Mouse (Mus musculus) midbrain, embryonic 15.5 days (tissue): Measurements from ENCODE around the gene Fam71f2. TPM values are rescaled to one million over a fixed set of nuclear protein-coding genes. Genes with fewer than 3 reads are reported as not detected.

Experiments used
- ATAC-seq: fragments of 200-750 bp; cut with Nextera tagmentation; replicated peaks from 2 replicates; pipeline ENCODE4 v1.8.0; 2017; ENCODE audit warnings: moderate TSS enrichment
- H3K27ac ChIP-seq: fragments of 300-500 bp; sonication (generic); 2 replicates; pipeline ENCODE4 v1.5.1; 2015; ENCODE audit warnings: mild to moderate bottlenecking, inconsistent platforms
- H3K27me3 ChIP-seq: fragments of 300-500 bp; sonication (generic); replicated peaks from 2 replicates; pipeline ENCODE4 v1.6.1; 2015; ENCODE audit warnings: inconsistent platforms
- H3K36me3 ChIP-seq: fragments of 300-500 bp; sonication (generic); replicated peaks from 2 replicates; pipeline ENCODE4 v1.6.1; 2015; ENCODE audit warnings: inconsistent platforms
- H3K4me1 ChIP-seq: fragments of 300-500 bp; sonication (generic); 2 replicates; pipeline ENCODE4 v1.6.1; 2015; ENCODE audit warnings: inconsistent platforms
- H3K4me2 ChIP-seq: fragments of 300-500 bp; sonication (generic); 2 replicates; pipeline ENCODE4 v1.6.1; 2015; ENCODE audit warnings: inconsistent platforms, mild to moderate bottlenecking, moderate library complexity
- H3K4me3 ChIP-seq: fragments of 300-500 bp; sonication (generic); 2 replicates; pipeline ENCODE4 v1.5.1; 2015; ENCODE audit warnings: mild to moderate bottlenecking, inconsistent platforms
- H3K9ac ChIP-seq: fragments of 300-500 bp; sonication (generic); 2 replicates; pipeline ENCODE4 v1.6.1; 2015; ENCODE audit warnings: mild to moderate bottlenecking, inconsistent platforms
- H3K9me3 ChIP-seq: fragments of 300-500 bp; sonication (generic); 2 replicates; pipeline ENCODE4 v1.6.1; 2016; ENCODE audit warnings: inconsistent platforms
- WGBS: fragments of 180-500 bp; shearing (Covaris S2); methylation state at CpG from one replicate; pipeline ENCODE4 v1.1.7; 2015; ENCODE audit warnings: mixed read lengths; 5-methylcytosine and 5-hydroxymethylcytosine counted together
- polyA plus RNA-seq: library from polyadenylated mRNA; unstranded; fragments of >200 nt; fragmentation: Nextera tagmentation; extraction: Ambion mirVana; gene quantifications from 2 replicates; pipeline ENCODE4 v1.2.1, GENCODE M21; 2015

The Fam71f2 gene
- polyA plus RNA-seq, result 0.40 and 0.86 TPM in 2 replicates

DNA sequence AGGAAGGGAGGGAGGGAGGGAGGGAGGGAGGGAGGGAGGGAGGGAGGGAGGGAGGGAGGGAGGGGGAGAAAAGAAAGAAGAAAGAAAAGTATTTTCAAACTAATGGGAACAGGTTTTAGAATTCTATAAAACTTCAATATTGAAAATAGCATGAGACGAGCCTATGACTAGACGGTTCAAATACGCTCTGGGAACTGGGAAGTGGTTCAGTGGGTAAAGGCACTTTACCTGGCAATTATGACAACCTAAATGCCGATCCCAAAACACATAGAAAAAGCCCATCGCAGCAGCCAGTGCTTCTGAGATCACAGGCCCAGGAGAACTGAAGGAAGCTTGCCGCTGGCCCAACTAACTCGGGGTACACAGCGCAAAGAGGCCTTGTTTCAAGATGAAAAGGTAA, at the start of gene Fam71f2:
Gene Fam71f2 (plus strand): TSS at position 301 of the 400 bp plus-strand sequence.
- WGBS, result 81% methylated on average over 8 of the region's 8 CpGs
- H3K27me3 ChIP-seq, result no peaks in the 10 kb centered on the region
- H3K27ac ChIP-seq, result peak within 1 kb of the TSS; percentile 48; the same call in 1 of the 2 replicates
- H3K4me2 ChIP-seq, result no peak within 1 kb of the TSS
- H3K4me1 ChIP-seq, result peaks cover 5% of the 10 kb centered on the region
- no peak within 1 kb of the TSS for H3K9ac ChIP-seq
- no peaks in the 10 kb centered on the region for H3K36me3 ChIP-seq
- no peaks in the 10 kb centered on the region for H3K9me3 ChIP-seq
- no peak for ATAC-seq
- H3K4me3 ChIP-seq, result no peak within 1 kb of the TSS

DNA sequence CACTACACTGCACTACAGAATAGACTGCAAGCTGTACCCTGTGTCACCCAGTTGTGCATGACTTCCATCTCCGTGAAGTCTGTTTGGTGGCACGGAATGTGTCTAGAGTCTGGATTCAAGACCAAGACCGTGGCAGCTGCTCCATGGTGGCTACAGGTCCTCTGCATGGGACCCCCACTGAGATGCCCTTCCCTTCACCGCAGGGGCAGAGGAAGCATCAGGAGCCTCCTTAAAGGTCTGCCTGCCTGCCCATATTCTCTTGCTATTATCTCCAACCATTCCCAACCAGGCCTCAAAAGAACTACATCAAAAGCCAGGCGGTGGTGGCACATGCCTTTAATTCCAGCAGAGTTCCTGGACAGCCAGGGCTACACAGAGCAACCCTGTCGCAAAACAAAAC, 49.0 kb upstream of the Fam71f2 start:
- Histone ChIP-seq H3K9ac (no peak overlapping the region), H3K9me3 (no peaks in the 10 kb centered on the region), H3K27me3 (no peaks in the 10 kb centered on the region), H3K27ac (no peak overlapping the region), H3K36me3 (no peaks in the 10 kb centered on the region), H3K4me2 (no peak overlapping the region), H3K4me1 (no peaks in the 10 kb centered on the region), H3K4me3 (no peak overlapping the region)
- 71% methylated on average over 6 of the region's 6 CpGs for WGBS
- ATAC-seq, result no peak

DNA sequence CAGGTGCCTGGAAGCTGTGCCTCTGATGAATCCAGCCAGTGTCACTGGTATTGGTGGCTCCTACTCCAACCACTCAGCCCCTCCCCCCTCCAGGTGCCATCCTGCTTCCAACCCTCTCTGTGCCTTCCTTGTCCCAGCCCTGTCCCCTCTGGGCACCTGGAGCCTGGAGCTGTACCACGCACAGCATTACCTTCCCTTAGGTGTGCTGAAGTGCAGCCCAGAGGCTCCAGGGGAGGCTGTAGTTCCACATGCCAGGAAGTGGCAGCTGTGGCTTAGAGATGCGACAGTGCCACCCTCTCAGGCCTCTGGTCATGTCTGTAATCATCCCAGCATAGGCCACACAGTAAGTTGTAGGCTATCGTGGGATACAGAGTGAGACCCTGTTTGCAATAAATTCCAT, 47.6 kb upstream of the Fam71f2 start:
- H3K4me1 ChIP-seq, result no peaks in the 10 kb centered on the region
- no peak overlapping the region for H3K4me3 ChIP-seq
- H3K27ac ChIP-seq, result no peak overlapping the region
- no peak overlapping the region for H3K4me2 ChIP-seq
- no peaks in the 10 kb centered on the region for H3K36me3 ChIP-seq
- no peaks in the 10 kb centered on the region for H3K27me3 ChIP-seq
- ATAC-seq, result no peak
- no peaks in the 10 kb centered on the region for H3K9me3 ChIP-seq
- H3K9ac ChIP-seq, result no peak overlapping the region
- 83% methylated on average over 3 of the region's 3 CpGs for WGBS

DNA sequence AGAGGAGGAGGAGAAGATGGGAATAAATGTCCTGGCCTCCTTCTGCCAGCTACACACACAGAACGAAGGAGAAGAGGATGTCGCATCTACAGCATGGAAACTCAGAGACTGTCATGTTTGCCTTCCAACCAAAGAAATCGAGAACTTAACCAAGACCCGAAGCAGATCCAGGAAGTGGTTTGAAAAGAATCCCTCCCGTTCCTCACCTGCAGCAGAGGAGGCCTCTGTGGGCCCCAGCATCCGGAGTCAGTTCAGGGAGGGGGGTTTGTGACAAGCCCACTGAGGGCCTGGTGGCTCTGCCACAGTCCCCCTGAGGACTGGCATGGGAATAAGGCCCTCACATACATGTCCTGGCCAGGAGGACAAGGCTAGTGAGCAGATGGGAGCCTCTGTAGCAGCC, 47.1 kb upstream of the Fam71f2 start:
- Histone ChIP-seq H3K9ac (no peak overlapping the region), H3K27ac (no peak overlapping the region), H3K4me3 (no peak overlapping the region), H3K4me2 (no peak overlapping the region), H3K27me3 (no peaks in the 10 kb centered on the region), H3K9me3 (no peaks in the 10 kb centered on the region), H3K36me3 (no peaks in the 10 kb centered on the region), H3K4me1 (no peaks in the 10 kb centered on the region)
- ATAC-seq, result no peak
- 86% methylated on average over 6 of the region's 6 CpGs for WGBS

DNA sequence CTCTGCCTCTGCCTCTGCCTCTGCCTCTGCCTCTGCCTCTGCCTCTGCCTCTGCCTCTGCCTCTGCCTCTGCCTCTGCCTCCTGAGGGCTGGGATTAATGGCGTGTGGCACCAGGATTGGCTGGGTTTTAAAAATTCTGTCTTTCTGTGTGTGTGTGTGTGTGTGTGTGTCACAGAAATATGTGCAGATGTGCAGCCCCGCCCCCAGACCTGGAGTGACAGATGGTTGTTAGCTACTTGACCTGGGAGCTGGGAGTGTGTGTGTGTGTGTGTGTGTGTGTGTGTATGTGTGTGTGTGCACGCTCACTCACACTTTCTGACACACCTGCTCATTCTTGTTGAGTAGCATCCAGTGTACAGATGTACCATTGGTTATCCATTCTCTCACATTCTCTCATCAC, 45.7 kb upstream of the Fam71f2 start:
- H3K9ac ChIP-seq, result no peak overlapping the region
- H3K4me1 ChIP-seq, result no peaks in the 10 kb centered on the region
- ATAC-seq, result no peak
- H3K4me3 ChIP-seq, result no peak overlapping the region
- WGBS, result 69% methylated on average over 3 of the region's 3 CpGs
- H3K4me2 ChIP-seq, result no peak overlapping the region
- H3K9me3 ChIP-seq, result no peaks in the 10 kb centered on the region
- no peaks in the 10 kb centered on the region for H3K36me3 ChIP-seq
- H3K27me3 ChIP-seq, result no peaks in the 10 kb centered on the region
- H3K27ac ChIP-seq, result no peak overlapping the region

DNA sequence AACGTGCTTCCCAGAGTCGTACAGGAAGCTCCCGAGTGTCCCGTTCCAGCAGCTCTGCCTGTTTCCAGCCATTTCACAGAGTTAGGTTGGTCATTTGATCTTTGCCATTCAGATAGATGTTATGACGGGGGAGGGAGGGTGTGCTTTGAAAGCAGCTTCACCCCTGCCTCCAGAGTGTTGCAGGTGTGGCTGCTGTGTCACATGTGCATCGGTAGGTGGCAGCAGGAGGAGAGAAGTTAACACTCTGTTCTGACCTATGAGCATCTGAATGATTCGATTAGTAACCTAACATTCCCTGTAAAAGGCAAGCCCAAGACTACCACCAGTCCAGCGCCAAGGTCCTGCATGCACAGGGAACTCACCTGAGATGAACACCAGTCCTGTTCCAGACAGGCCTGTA, 45.1 kb upstream of the Fam71f2 start:
- no peak for ATAC-seq
- Histone ChIP-seq H3K4me3 (no peak overlapping the region), H3K27ac (no peak overlapping the region), H3K36me3 (no peaks in the 10 kb centered on the region), H3K4me1 (no peaks in the 10 kb centered on the region), H3K9ac (no peak overlapping the region), H3K4me2 (no peak overlapping the region), H3K9me3 (no peaks in the 10 kb centered on the region), H3K27me3 (no peaks in the 10 kb centered on the region)
- WGBS, result 46% methylated on average over 8 of the region's 8 CpGs

DNA sequence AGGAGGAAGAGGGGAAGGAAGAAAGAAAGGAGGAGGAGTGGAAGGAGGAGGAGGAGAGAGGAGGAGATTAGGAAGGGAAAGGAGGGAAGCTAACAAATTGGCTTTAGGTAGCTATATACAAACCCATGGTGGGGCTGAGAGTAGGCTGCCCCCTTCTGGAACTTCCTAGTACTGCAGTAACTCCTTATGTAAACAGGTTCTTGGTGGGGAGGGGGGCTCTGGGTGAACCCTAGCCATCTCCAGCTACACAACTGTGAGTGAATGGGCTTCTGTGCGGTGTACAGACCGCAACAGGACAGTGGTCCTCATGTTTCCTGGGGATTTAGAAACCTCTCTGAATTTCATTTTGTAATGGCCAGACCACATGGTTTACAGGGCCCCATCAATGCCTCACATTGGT, 38.6 kb upstream of the Fam71f2 start:
- no peaks in the 10 kb centered on the region for H3K4me1 ChIP-seq
- H3K36me3 ChIP-seq, result no peaks in the 10 kb centered on the region
- ATAC-seq, result no peak
- WGBS, result 25% methylated on average over 2 of the region's 2 CpGs
- no peak overlapping the region for H3K9ac ChIP-seq
- H3K27ac ChIP-seq, result no peak overlapping the region
- no peak overlapping the region for H3K4me2 ChIP-seq
- H3K4me3 ChIP-seq, result no peak overlapping the region
- H3K27me3 ChIP-seq, result no peaks in the 10 kb centered on the region
- H3K9me3 ChIP-seq, result no peaks in the 10 kb centered on the region

DNA sequence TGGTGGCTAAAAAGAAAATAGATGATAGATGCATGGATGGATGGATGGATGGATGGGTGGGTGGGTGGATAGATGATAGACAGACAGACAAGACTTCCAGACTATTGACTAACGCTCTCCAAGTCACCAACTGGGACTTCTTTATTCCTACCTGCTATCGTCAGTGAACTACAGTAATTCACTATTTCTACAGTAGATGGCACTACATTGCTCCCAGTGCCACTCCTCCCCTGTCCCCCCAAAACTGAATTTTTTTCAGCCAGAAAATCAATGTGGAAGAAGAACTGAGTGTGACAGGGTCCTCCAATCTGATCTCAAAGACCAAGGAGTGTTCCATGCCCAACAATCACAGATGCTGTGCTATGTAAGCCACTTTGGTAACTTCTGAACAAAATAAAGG, 37.7 kb upstream of the Fam71f2 start:
- Histone ChIP-seq H3K27ac (no peak overlapping the region), H3K4me3 (no peak overlapping the region), H3K36me3 (no peaks in the 10 kb centered on the region), H3K4me2 (no peak overlapping the region), H3K9ac (no peak overlapping the region), H3K27me3 (no peaks in the 10 kb centered on the region), H3K9me3 (no peaks in the 10 kb centered on the region), H3K4me1 (no peaks in the 10 kb centered on the region)
- no peak for ATAC-seq
- 53% methylated on average over 2 of the region's 2 CpGs for WGBS

DNA sequence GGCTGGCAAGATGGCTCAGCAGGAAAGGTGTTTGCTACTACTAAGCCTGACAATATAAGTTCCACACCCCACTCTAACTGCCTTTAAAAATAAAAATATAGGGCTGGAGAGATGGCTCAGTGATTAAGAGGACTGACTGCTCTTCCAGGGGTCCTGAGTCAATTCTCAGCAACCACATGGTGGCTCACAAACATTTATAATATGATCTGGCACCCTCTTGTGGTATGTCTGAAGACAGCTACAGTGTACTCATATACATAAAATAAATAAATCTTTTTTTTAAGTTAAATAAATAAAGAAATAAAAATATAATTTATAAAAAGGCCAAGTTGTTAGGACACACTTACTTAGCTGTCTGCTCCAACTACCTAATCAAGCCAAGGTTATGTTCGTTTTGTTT, 37.1 kb upstream of the Fam71f2 start:
- no peaks in the 10 kb centered on the region for H3K4me1 ChIP-seq
- no peaks in the 10 kb centered on the region for H3K9me3 ChIP-seq
- no peak overlapping the region for H3K27ac ChIP-seq
- WGBS, result 65% methylated on average over 1 of the region's 1 CpGs
- no peaks in the 10 kb centered on the region for H3K36me3 ChIP-seq
- H3K4me3 ChIP-seq, result no peak overlapping the region
- no peak for ATAC-seq
- no peak overlapping the region for H3K9ac ChIP-seq
- no peaks in the 10 kb centered on the region for H3K27me3 ChIP-seq
- H3K4me2 ChIP-seq, result no peak overlapping the region

DNA sequence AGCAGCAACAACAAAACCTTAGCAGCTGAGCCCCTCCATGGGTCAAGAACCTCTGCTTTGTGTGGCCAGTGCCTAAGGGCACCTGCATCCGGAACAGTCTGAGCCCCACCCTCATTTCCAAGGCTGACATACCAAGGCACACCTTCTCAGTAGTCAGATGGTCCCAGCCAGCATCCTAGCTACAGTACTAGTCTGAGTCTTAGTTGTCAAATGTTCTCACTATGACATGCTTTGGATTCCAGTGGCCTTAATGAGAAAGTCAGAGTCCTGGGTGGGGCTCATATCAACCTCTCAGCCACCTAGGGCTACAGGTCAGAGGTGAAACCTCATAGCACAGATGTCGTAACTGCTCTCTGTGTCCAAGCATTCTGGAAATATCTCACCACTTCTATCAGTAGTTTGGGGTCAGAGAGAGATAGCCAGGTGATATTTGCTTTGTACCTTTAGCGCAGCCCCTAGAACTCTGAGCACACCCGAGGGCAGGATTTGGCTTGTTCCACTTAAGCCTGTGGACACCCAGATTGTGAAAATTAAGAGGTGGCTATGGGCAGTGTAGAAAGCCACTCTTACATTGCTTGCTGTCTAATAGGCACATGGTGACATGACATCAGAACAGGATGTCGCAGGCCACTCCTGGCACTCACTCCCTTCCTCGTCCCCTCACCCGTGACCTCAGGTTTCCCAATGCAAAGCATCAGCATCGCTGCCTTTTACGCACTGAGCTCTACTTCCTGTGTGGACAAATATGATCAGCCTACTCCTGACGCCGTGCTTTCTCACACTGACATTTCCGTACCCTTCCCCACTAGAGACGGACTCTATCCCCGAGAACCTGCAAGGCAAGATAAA, 33.9 kb upstream of the Fam71f2 start:
- no peak for ATAC-seq
- no peaks in the 10 kb centered on the region for H3K4me1 ChIP-seq
- H3K9me3 ChIP-seq, result no peaks in the 10 kb centered on the region
- WGBS, result 84% methylated on average over 14 of the region's 14 CpGs
- no peak overlapping the region for H3K9ac ChIP-seq
- no peaks in the 10 kb centered on the region for H3K36me3 ChIP-seq
- H3K4me3 ChIP-seq, result no peak overlapping the region
- no peak overlapping the region for H3K4me2 ChIP-seq
- H3K27ac ChIP-seq, result no peak overlapping the region
- H3K27me3 ChIP-seq, result no peaks in the 10 kb centered on the region

DNA sequence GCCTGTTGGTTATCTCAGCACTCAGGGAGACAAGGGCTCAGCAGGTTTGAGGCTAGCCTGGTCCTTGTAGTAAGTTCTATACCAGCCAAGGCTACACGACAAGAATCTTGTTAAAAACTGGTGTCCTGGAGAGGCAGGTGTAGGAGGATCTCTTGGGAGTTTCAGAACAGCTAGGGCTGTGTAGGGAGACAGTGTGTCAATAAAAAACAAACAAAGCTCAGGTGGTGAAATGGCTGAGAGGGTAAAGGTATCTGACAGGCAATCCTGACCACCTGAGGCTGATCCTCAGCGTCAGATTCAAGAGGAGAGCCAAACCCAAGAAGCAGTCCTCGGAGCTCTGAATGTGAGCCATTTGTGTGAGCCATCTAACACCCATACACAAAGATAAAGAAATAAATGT, 33.2 kb upstream of the Fam71f2 start:
- no peak overlapping the region for H3K9ac ChIP-seq
- H3K36me3 ChIP-seq, result no peaks in the 10 kb centered on the region
- no peak overlapping the region for H3K4me3 ChIP-seq
- no peak overlapping the region for H3K4me2 ChIP-seq
- H3K4me1 ChIP-seq, result no peaks in the 10 kb centered on the region
- H3K27ac ChIP-seq, result no peak overlapping the region
- no peaks in the 10 kb centered on the region for H3K9me3 ChIP-seq
- H3K27me3 ChIP-seq, result no peaks in the 10 kb centered on the region
- no peak for ATAC-seq
- 78% methylated on average over 3 of the region's 3 CpGs for WGBS

DNA sequence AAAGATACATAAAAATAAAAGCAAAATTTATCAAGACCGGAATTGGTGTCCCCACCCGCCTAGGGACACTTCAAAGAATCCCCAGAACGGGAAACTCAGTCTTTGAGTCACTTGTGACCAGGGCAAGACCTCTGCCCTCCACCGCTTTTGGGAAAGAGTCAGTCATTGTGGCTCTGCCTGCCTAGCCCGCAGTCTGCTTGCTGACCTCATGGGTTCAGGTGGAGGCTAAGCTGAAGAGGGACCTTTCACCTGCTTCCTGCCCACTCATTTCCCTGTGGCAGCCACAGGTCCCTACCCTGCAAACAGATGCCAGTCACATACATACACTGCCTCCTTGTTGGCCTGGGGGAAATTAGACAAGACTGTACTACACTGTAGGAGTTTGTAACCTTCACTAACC, 32.8 kb upstream of the Fam71f2 start:
- ATAC-seq, result no peak
- no peak overlapping the region for H3K27ac ChIP-seq
- H3K4me1 ChIP-seq, result no peaks in the 10 kb centered on the region
- H3K4me3 ChIP-seq, result no peak overlapping the region
- no peaks in the 10 kb centered on the region for H3K9me3 ChIP-seq
- no peaks in the 10 kb centered on the region for H3K27me3 ChIP-seq
- WGBS, result 63% methylated on average over 5 of the region's 5 CpGs
- H3K9ac ChIP-seq, result no peak overlapping the region
- no peak overlapping the region for H3K4me2 ChIP-seq
- no peaks in the 10 kb centered on the region for H3K36me3 ChIP-seq

DNA sequence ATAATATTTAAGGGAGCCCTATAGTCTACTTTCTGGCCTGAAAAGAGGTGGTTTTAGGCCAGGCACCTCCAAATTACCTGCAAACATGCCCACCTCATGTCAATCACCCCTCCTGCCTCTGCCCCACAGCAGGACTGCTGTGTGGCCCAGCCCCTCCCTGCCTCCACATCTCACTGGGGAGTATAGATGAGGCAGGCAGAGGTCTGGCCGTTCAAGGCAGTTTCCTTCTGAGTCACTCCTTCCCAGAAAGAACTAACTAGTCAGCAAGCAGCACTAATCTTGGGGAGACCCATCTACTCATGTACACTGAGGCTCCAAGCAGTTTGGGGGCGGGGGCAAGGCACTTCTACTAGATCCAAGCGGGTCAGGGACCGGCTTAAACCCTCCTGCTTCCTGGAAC, 32.3 kb upstream of the Fam71f2 start:
- Histone ChIP-seq H3K27me3 (no peaks in the 10 kb centered on the region), H3K4me2 (no peak overlapping the region), H3K9ac (no peak overlapping the region), H3K4me1 (no peaks in the 10 kb centered on the region), H3K36me3 (no peaks in the 10 kb centered on the region), H3K4me3 (no peak overlapping the region), H3K9me3 (no peaks in the 10 kb centered on the region), H3K27ac (no peak overlapping the region)
- no peak for ATAC-seq
- 54% methylated on average over 4 of the region's 4 CpGs for WGBS
